Mouse (Mus musculus) heart, embryonic 13.5 days (tissue): Measurements from ENCODE around the gene Rprm. TPM values are rescaled to one million over a fixed set of nuclear protein-coding genes. Genes with fewer than 3 reads are reported as not detected.

Source experiments
- ATAC-seq: fragments of 200-750 bp; cut with Nextera tagmentation; 2 replicates; pipeline ENCODE4 v1.8.0; 2017; ENCODE audit warnings: moderate TSS enrichment; ENCODE audit not compliant: insufficient number of reproducible peaks, low FRiP score, low TSS enrichment; ENCODE audit errors: extremely low read depth
- H3K27ac ChIP-seq: fragments of 300-500 bp; sonication (generic); replicated peaks from 2 replicates; pipeline ENCODE4 v1.5.1; 2015; ENCODE audit warnings: moderate library complexity, mild to moderate bottlenecking, inconsistent platforms
- H3K27me3 ChIP-seq: fragments of 300-500 bp; sonication (generic); replicated peaks from 2 replicates; pipeline ENCODE4 v1.6.1; 2015; ENCODE audit warnings: mild to moderate bottlenecking, inconsistent platforms
- H3K36me3 ChIP-seq: fragments of 300-500 bp; sonication (generic); 2 replicates; pipeline ENCODE4 v1.6.1; 2015; ENCODE audit warnings: mild to moderate bottlenecking, inconsistent platforms
- H3K4me1 ChIP-seq: fragments of 300-500 bp; sonication (generic); 2 replicates; pipeline ENCODE4 v1.6.1; 2015; ENCODE audit warnings: inconsistent platforms
- H3K4me2 ChIP-seq: fragments of 300-500 bp; sonication (generic); 2 replicates; pipeline ENCODE4 v1.6.1; 2015; ENCODE audit warnings: inconsistent platforms, mild to moderate bottlenecking, moderate library complexity
- H3K4me3 ChIP-seq: fragments of 300-500 bp; sonication (generic); 2 replicates; pipeline ENCODE4 v1.5.1; 2015; ENCODE audit warnings: moderate library complexity, mild to moderate bottlenecking, inconsistent platforms
- H3K9ac ChIP-seq: fragments of 300-500 bp; sonication (generic); 2 replicates; pipeline ENCODE4 v1.6.1; 2015; ENCODE audit warnings: inconsistent platforms, mild to moderate bottlenecking, moderate library complexity
- H3K9me3 ChIP-seq: fragments of 300-500 bp; sonication (generic); 2 replicates; pipeline ENCODE4 v1.6.1; 2016; ENCODE audit warnings: inconsistent platforms
- WGBS: fragments of 180-500 bp; shearing (Covaris S2); methylation state at CpG from one replicate; pipeline ENCODE4 v1.1.7; 2015; ENCODE audit warnings: mixed read lengths; 5-methylcytosine and 5-hydroxymethylcytosine counted together
- polyA plus RNA-seq: library from polyadenylated mRNA; unstranded; fragments of >200 nt; fragmentation: Nextera tagmentation; extraction: Ambion mirVana; gene quantifications from 2 replicates; pipeline ENCODE4 v1.2.1, GENCODE M21; 2015

Rprm gene
- polyA plus RNA-seq, 1 experiment from 2014 or later, result 1.8 TPM

- Histone ChIP-seq H3K4me2 (no peak overlapping the region), H3K4me3 (no peak overlapping the region), H3K4me1 (no peaks in the 10 kb centered on the region), H3K9me3 (no peaks in the 10 kb centered on the region), H3K27ac (no peak overlapping the region), H3K36me3 (no peaks in the 10 kb centered on the region), H3K9ac (no peak overlapping the region), H3K27me3 (no peaks in the 10 kb centered on the region)
- ATAC-seq, result no peak
- 44% methylated on average over 1 of the region's 1 CpGs for WGBS
These were observed 13.8 kb downstream of the Rprm start for GRCm38 (mm10) chr2:54071526-54071925.

- Histone ChIP-seq H3K9ac (no peak overlapping the region), H3K4me1 (no peaks in the 10 kb centered on the region), H3K4me2 (no peak overlapping the region), H3K27me3 (no peaks in the 10 kb centered on the region), H3K4me3 (no peak overlapping the region), H3K9me3 (no peaks in the 10 kb centered on the region), H3K27ac (no peak overlapping the region), H3K36me3 (no peaks in the 10 kb centered on the region)
- 32% methylated on average over 1 of the region's 1 CpGs for WGBS
- ATAC-seq, result no peak
These were observed 22.9 kb downstream of the Rprm start for GRCm38 (mm10) chr2:54062421-54062820.

GRCm38 (mm10) chr2:54061039-54061438, 24.3 kb downstream of the Rprm start:
- Histone ChIP-seq H3K36me3 (no peaks in the 10 kb centered on the region), H3K9me3 (no peaks in the 10 kb centered on the region), H3K4me3 (no peak overlapping the region), H3K4me2 (no peak overlapping the region), H3K9ac (no peak overlapping the region), H3K27ac (no peak overlapping the region), H3K4me1 (no peaks in the 10 kb centered on the region), H3K27me3 (no peaks in the 10 kb centered on the region)
- no peak for ATAC-seq
